1 mouse cellular context compared by ENCODE assay signal in genomic region chr2:112433359-112433758, GRCm38 (mm10).
TF ChIP-seq lines count a peak whose summit lies in the region.

No protein-coding gene starts in this region.

TF ChIP-seq in MEL, 35 proteins besides CTCF, POLR2A, EP300 and RAD21 (continued from another document):
- TF ChIP-seq MXI1 (IDR thresholded peaks at IDR 0.05; ENCODE audit: low read depth, low read length) (peak; percentile 93), ZC3H11A (IDR thresholded peaks at IDR 0.05; ENCODE audit: low read depth, low read length) (no peak), ETS1 (IDR thresholded peaks at IDR 0.05; ENCODE audit: low read depth, low read length) (peak; percentile 82), KAT2A (conservative IDR thresholded peaks at IDR 0.05; ENCODE audit: low read depth, low read length) (no peak), MAX (IDR thresholded peaks at IDR 0.05; ENCODE audit: low read length) (peak; percentile 52; the same call in 1 of the 2 replicates), SIN3A (IDR thresholded peaks at IDR 0.05; ENCODE audit: low read length) (peak; percentile 73), MAFK (IDR thresholded peaks at IDR 0.05; ENCODE audit: borderline replicate concordance, low read depth, low read length) (peak; percentile 94), TCF12 (IDR thresholded peaks at IDR 0.05; ENCODE audit: low read depth, low read length) (no peak), GABPA (IDR thresholded peaks at IDR 0.05; ENCODE audit: low read depth, low read length) (peak; percentile 95), GATA1 (IDR thresholded peaks at IDR 0.05; ENCODE audit: low read depth, low read length) (no peak), MYC (IDR thresholded peaks at IDR 0.05; ENCODE audit: low read depth, low read length) (peak; percentile 68; the same call in 1 of the 2 replicates), MYB (IDR thresholded peaks at IDR 0.05; ENCODE audit: low read depth, low read length) (no peak), BHLHE40 (IDR thresholded peaks at IDR 0.05; ENCODE audit: borderline replicate concordance, low read depth, low read length) (peak; percentile 47; the same call in 1 of the 2 replicates), ZKSCAN1 (IDR thresholded peaks at IDR 0.05; ENCODE audit: low read depth, low read length) (no peak), NRF1 (IDR thresholded peaks at IDR 0.05; ENCODE audit: insufficient read depth, low read depth, low read length, poor library complexity, severe bottlenecking) (0 out of 2 replicates have a peak, but pooled peaks have one; percentile 10)
